Mouse (Mus musculus): ENCODE data around the gene Atp5s.

DNA sequence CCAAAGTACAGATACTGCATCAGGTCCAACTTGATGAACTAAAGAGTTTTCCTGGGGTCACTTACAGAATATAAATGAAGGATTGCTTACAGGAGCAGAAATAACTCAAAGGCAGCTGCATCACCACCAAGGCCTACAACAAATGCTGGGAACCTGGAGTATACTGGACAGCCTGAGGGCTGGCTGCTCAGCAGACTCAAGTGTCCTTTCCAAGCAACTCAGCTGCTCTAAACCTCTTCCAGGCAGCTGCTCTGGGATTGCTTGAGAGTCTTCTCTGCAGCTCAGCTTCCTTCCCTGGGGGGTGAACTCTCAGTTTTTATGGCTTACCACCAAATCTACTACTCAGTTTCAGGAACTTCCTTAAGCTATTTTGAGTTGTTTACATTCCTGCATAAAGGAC lies 35.7 kb upstream of the Atp5s start:
- TF ChIP-seq CTCF (IDR thresholded peaks at IDR 0.05; ENCODE audit: low read depth, low read length) (no peak), TAL1 (conservative IDR thresholded peaks at IDR 0.05; ENCODE audit: low read depth, low read length) (no peak)
